Mouse (Mus musculus): ENCODE results near the gene Scnn1b. TPM values are rescaled to one million over a fixed set of nuclear protein-coding genes. Genes with fewer than 3 reads are reported as not detected.

The Scnn1b gene
- polyA plus RNA-seq, 1 experiment from 2014 or later, result 0.34 TPM

- no peak overlapping the region for H3K9ac ChIP-seq (replicated peaks; ENCODE audit: low read depth, low read length)
- no peaks in the 10 kb centered on the region for H3K27me3 ChIP-seq (replicated peaks; ENCODE audit: control insufficient read depth, insufficient read depth, low read length)
- no peak overlapping the region for H3K27ac ChIP-seq (ENCODE audit: low read length)
- no peaks in the 10 kb centered on the region for H3K4me1 ChIP-seq (replicated peaks; ENCODE audit: control insufficient read depth, insufficient read depth, low read length)
- no peaks in the 10 kb centered on the region for H3K36me3 ChIP-seq (ENCODE audit: control insufficient read depth, insufficient read depth)
- no peaks in the 10 kb centered on the region for H3K9me3 ChIP-seq (ENCODE audit: control insufficient read depth, low read length)
- WGBS, result 92% methylated on average over 11 of the region's 11 CpGs
- no peak overlapping the region for H3K4me2 ChIP-seq (ENCODE audit: low read length)
- no peak for ATAC-seq
- no peak overlapping the region for H3K4me3 ChIP-seq (replicated peaks; ENCODE audit: low read length)
Measured at GRCm38 (mm10) chr7:121857177-121857884, 7.5 kb upstream of the Scnn1b start.

- H3K4me1 ChIP-seq (replicated peaks; ENCODE audit: control insufficient read depth, insufficient read depth, low read length), result no peaks in the 10 kb centered on the region
- no peaks in the 10 kb centered on the region for H3K9me3 ChIP-seq (ENCODE audit: control insufficient read depth, low read length)
- no peak for ATAC-seq
- no peaks in the 10 kb centered on the region for H3K36me3 ChIP-seq (ENCODE audit: control insufficient read depth, insufficient read depth)
- WGBS, result 88% methylated on average over 8 of the region's 8 CpGs
- no peak overlapping the region for H3K27ac ChIP-seq (ENCODE audit: low read length)
- no peak overlapping the region for H3K4me3 ChIP-seq (replicated peaks; ENCODE audit: low read length)
- H3K27me3 ChIP-seq (replicated peaks; ENCODE audit: control insufficient read depth, insufficient read depth, low read length), result no peaks in the 10 kb centered on the region
- no peak overlapping the region for H3K4me2 ChIP-seq (ENCODE audit: low read length)
- H3K9ac ChIP-seq (replicated peaks; ENCODE audit: low read depth, low read length), result no peak overlapping the region
Measured at GRCm38 (mm10) chr7:121858939-121859338, 5.9 kb upstream of the Scnn1b start.

GRCm38 (mm10) chr7:121871631-121872030, 6.8 kb downstream of the Scnn1b start:
- H3K4me3 ChIP-seq (replicated peaks; ENCODE audit: low read length), result no peak overlapping the region
- no peak overlapping the region for H3K27ac ChIP-seq (ENCODE audit: low read length)
- WGBS, result 70% methylated on average over 3 of the region's 3 CpGs

GRCm38 (mm10) chr7:121873998-121874397, 9.2 kb downstream of the Scnn1b start:
- Histone ChIP-seq H3K4me2 (ENCODE audit: low read length) (no peak overlapping the region), H3K9me3 (ENCODE audit: control insufficient read depth, low read length) (no peaks in the 10 kb centered on the region), H3K4me1 (replicated peaks; ENCODE audit: control insufficient read depth, insufficient read depth, low read length) (no peaks in the 10 kb centered on the region), H3K36me3 (ENCODE audit: control insufficient read depth, insufficient read depth) (no peaks in the 10 kb centered on the region), H3K27ac (ENCODE audit: low read length) (no peak overlapping the region), H3K9ac (replicated peaks; ENCODE audit: low read depth, low read length) (no peak overlapping the region), H3K4me3 (replicated peaks; ENCODE audit: low read length) (no peak overlapping the region), H3K27me3 (replicated peaks; ENCODE audit: control insufficient read depth, insufficient read depth, low read length) (no peaks in the 10 kb centered on the region)
- 42% methylated on average over 3 of the region's 3 CpGs for WGBS
- no peak for ATAC-seq

More at GRCm38 (mm10) chr7:121871631-121872030, 6.8 kb downstream of the Scnn1b start:
- no peak for ATAC-seq
- H3K27me3 ChIP-seq (replicated peaks; ENCODE audit: control insufficient read depth, insufficient read depth, low read length), result peaks cover 2% of the 10 kb centered on the region; the same call in 1 of the 2 replicates
- no peak overlapping the region for H3K4me2 ChIP-seq (ENCODE audit: low read length)
- H3K4me1 ChIP-seq (replicated peaks; ENCODE audit: control insufficient read depth, insufficient read depth, low read length), result no peaks in the 10 kb centered on the region
- no peaks in the 10 kb centered on the region for H3K9me3 ChIP-seq (ENCODE audit: control insufficient read depth, low read length)
- H3K36me3 ChIP-seq (ENCODE audit: control insufficient read depth, insufficient read depth), result no peaks in the 10 kb centered on the region
- no peak overlapping the region for H3K9ac ChIP-seq (replicated peaks; ENCODE audit: low read depth, low read length)

GRCm38 (mm10) chr7:121874784-121875183, 9.9 kb downstream of the Scnn1b start:
- no peaks in the 10 kb centered on the region for H3K4me1 ChIP-seq (replicated peaks; ENCODE audit: control insufficient read depth, insufficient read depth, low read length)
- ATAC-seq, result no peak
- no peaks in the 10 kb centered on the region for H3K36me3 ChIP-seq (ENCODE audit: control insufficient read depth, insufficient read depth)
- WGBS, result 89% methylated on average over 7 of the region's 7 CpGs
- no peaks in the 10 kb centered on the region for H3K27me3 ChIP-seq (replicated peaks; ENCODE audit: control insufficient read depth, insufficient read depth, low read length)
- H3K27ac ChIP-seq (ENCODE audit: low read length), result no peak overlapping the region
- no peak overlapping the region for H3K9ac ChIP-seq (replicated peaks; ENCODE audit: low read depth, low read length)
- H3K4me3 ChIP-seq (replicated peaks; ENCODE audit: low read length), result no peak overlapping the region
- H3K9me3 ChIP-seq (ENCODE audit: control insufficient read depth, low read length), result no peaks in the 10 kb centered on the region
- no peak overlapping the region for H3K4me2 ChIP-seq (ENCODE audit: low read length)

GRCm38 (mm10) chr7:121880246-121880645, 15.4 kb downstream of the Scnn1b start:
- Histone ChIP-seq H3K4me2 (ENCODE audit: low read length) (no peak overlapping the region), H3K9me3 (ENCODE audit: control insufficient read depth, low read length) (no peaks in the 10 kb centered on the region), H3K36me3 (ENCODE audit: control insufficient read depth, insufficient read depth) (no peaks in the 10 kb centered on the region), H3K27me3 (replicated peaks; ENCODE audit: control insufficient read depth, insufficient read depth, low read length) (no peaks in the 10 kb centered on the region), H3K4me3 (replicated peaks; ENCODE audit: low read length) (no peak overlapping the region), H3K4me1 (replicated peaks; ENCODE audit: control insufficient read depth, insufficient read depth, low read length) (no peaks in the 10 kb centered on the region), H3K27ac (ENCODE audit: low read length) (no peak overlapping the region), H3K9ac (replicated peaks; ENCODE audit: low read depth, low read length) (no peak overlapping the region)
- 94% methylated on average over 4 of the region's 4 CpGs for WGBS
- ATAC-seq, result no peak

- WGBS, result 92% methylated on average over 13 of the region's 13 CpGs
- no peak overlapping the region for H3K9ac ChIP-seq (replicated peaks; ENCODE audit: low read depth, low read length)
- H3K4me2 ChIP-seq (ENCODE audit: low read length), result no peak overlapping the region
- no peaks in the 10 kb centered on the region for H3K36me3 ChIP-seq (ENCODE audit: control insufficient read depth, insufficient read depth)
- no peaks in the 10 kb centered on the region for H3K27me3 ChIP-seq (replicated peaks; ENCODE audit: control insufficient read depth, insufficient read depth, low read length)
- no peak overlapping the region for H3K27ac ChIP-seq (ENCODE audit: low read length)
- no peaks in the 10 kb centered on the region for H3K4me1 ChIP-seq (replicated peaks; ENCODE audit: control insufficient read depth, insufficient read depth, low read length)
- ATAC-seq, result no peak
- H3K4me3 ChIP-seq (replicated peaks; ENCODE audit: low read length), result no peak overlapping the region
- H3K9me3 ChIP-seq (ENCODE audit: control insufficient read depth, low read length), result no peaks in the 10 kb centered on the region
Measured at GRCm38 (mm10) chr7:121890636-121891360, 26.0 kb downstream of the Scnn1b start.

GRCm38 (mm10) chr7:121896689-121897088, 31.9 kb downstream of the Scnn1b start:
- WGBS, result 58% methylated on average over 6 of the region's 6 CpGs
- no peak overlapping the region for H3K4me3 ChIP-seq (replicated peaks; ENCODE audit: low read length)
- no peaks in the 10 kb centered on the region for H3K36me3 ChIP-seq (ENCODE audit: control insufficient read depth, insufficient read depth)
- H3K4me2 ChIP-seq (ENCODE audit: low read length), result no peak overlapping the region
- 0 out of 2 replicates have a peak, but pooled peaks cover 6% of the 10 kb centered on the region for H3K4me1 ChIP-seq (replicated peaks; ENCODE audit: control insufficient read depth, insufficient read depth, low read length)
- H3K9me3 ChIP-seq (ENCODE audit: control insufficient read depth, low read length), result no peaks in the 10 kb centered on the region
- ATAC-seq, result no peak
- no peak overlapping the region for H3K27ac ChIP-seq (ENCODE audit: low read length)
- no peaks in the 10 kb centered on the region for H3K27me3 ChIP-seq (replicated peaks; ENCODE audit: control insufficient read depth, insufficient read depth, low read length)
- H3K9ac ChIP-seq (replicated peaks; ENCODE audit: low read depth, low read length), result no peak overlapping the region

- peak; percentile 33; the same call in 1 of the 2 replicates for ATAC-seq
- peak overlapping the region; percentile 38 for H3K4me2 ChIP-seq (ENCODE audit: low read length)
- WGBS, result 12% methylated on average over 14 of the region's 14 CpGs
- peak overlapping the region; percentile 28 for H3K4me3 ChIP-seq (replicated peaks; ENCODE audit: low read length)
- no peak overlapping the region for H3K27ac ChIP-seq (ENCODE audit: low read length)
- 0 out of 2 replicates have a peak, but pooled peaks cover 6% of the 10 kb centered on the region for H3K4me1 ChIP-seq (replicated peaks; ENCODE audit: control insufficient read depth, insufficient read depth, low read length)
- no peak overlapping the region for H3K9ac ChIP-seq (replicated peaks; ENCODE audit: low read depth, low read length)
- H3K9me3 ChIP-seq (ENCODE audit: control insufficient read depth, low read length), result no peaks in the 10 kb centered on the region
- H3K27me3 ChIP-seq (replicated peaks; ENCODE audit: control insufficient read depth, insufficient read depth, low read length), result no peaks in the 10 kb centered on the region
- H3K36me3 ChIP-seq (ENCODE audit: control insufficient read depth, insufficient read depth), result no peaks in the 10 kb centered on the region
Measured at GRCm38 (mm10) chr7:121899311-121899710, 34.5 kb downstream of the Scnn1b start.

Measured in forebrain, embryonic 16.5 days (tissue).